In genomic region chr9:30849951-30850350, GRCm38 (mm10) we compare ENCODE assay signal across 28 mouse cellular contexts.
DNase-seq lines count a peak whose midpoint lies in the region.
"Had no signal": no experiment of that assay in that cellular context is flagged by ENCODE, and none has a peak within 500 bp of the region (broad histone marks: within the 10 kb centered on the region; RNA-seq: fewer than 3 reads in every experiment).

No protein-coding gene starts in this region.

- peaks cover 18% of the 10 kb centered on the region for H3K4me1 ChIP-seq in heart, embryonic 10.5 days
- H3K4me1 ChIP-seq: forebrain, embryonic 12.5 days; hindbrain, embryonic 12.5 days; hindbrain, embryonic 15.5 days had no signal

- no peaks in the 10 kb centered on the region for H3K27me3 ChIP-seq in heart, embryonic 10.5 days (ENCODE audit: insufficient read depth, poor library complexity, severe bottlenecking)
- H3K27me3 ChIP-seq: CH12.LX; embryonic facial prominence, embryonic 13.5 days; forebrain, embryonic 12.5 days; forebrain, embryonic 15.5 days; heart, embryonic 12.5 days; heart, embryonic 15.5 days; hindbrain, embryonic 12.5 days; hindbrain, embryonic 15.5 days; Patski had no signal

- H3K9me3 ChIP-seq in heart, embryonic 10.5 days = no peaks in the 10 kb centered on the region
- H3K9me3 ChIP-seq: embryonic facial prominence, embryonic 10.5 days; embryonic facial prominence, embryonic 13.5 days; forebrain, embryonic 12.5 days; forebrain, embryonic 15.5 days; G1E; heart, embryonic 12.5 days; heart, embryonic 15.5 days; hindbrain, embryonic 12.5 days; hindbrain, embryonic 15.5 days had no signal

- DNase-seq in adrenal gland, postnatal 10 days = peak; percentile 12
- no peak for DNase-seq in adrenal gland, postnatal 4 days (ENCODE audit: low spot score in 2 of 2)
- peak; percentile 6 for DNase-seq in gastrocnemius, adult 18-20 months (ENCODE audit: low spot score)
- no peak for DNase-seq in gastrocnemius, adult 8-10 months (ENCODE audit: low spot score in 2 of 2)
- peak; percentile 88 for DNase-seq in heart, adult 11 months
- DNase-seq in heart, embryonic 10.5 days (ENCODE audit: low spot score) = no peak
- peak; percentile 32 for DNase-seq in gastrocnemius, postnatal 25 days
- DNase-seq in layer of hippocampus, adult 11-12 months (ENCODE audit: low spot score) = no peak
- DNase-seq: B cell, adult 2 months; cerebellum, adult 11-12 months; cerebellum, adult 8-10 months; cerebellum, postnatal 36 days; embryo, embryonic 11 days; heart, adult 2 months; kidney, adult 2 months had no signal

- no peak overlapping the region for H3K4me3 ChIP-seq in heart, embryonic 10.5 days
- H3K4me3 ChIP-seq: embryonic facial prominence, embryonic 10.5 days; embryonic facial prominence, embryonic 13.5 days; erythroblast, embryonic 14.5 days; forebrain, embryonic 12.5 days; forebrain, embryonic 15.5 days; heart, adult 2 months; heart, embryonic 12.5 days; heart, embryonic 15.5 days; hindbrain, embryonic 12.5 days; hindbrain, embryonic 15.5 days had no signal

- H3K36me3 ChIP-seq in heart, embryonic 10.5 days = no peaks in the 10 kb centered on the region
- H3K36me3 ChIP-seq: embryonic facial prominence, embryonic 10.5 days; embryonic facial prominence, embryonic 13.5 days; forebrain, embryonic 12.5 days; forebrain, embryonic 15.5 days; G1E; heart, embryonic 12.5 days; heart, embryonic 15.5 days; hindbrain, embryonic 12.5 days; hindbrain, embryonic 15.5 days had no signal

- H3K27ac ChIP-seq in heart, embryonic 10.5 days = no peak overlapping the region
- H3K27ac ChIP-seq: embryonic facial prominence, embryonic 10.5 days; embryonic facial prominence, embryonic 13.5 days; forebrain, embryonic 12.5 days; forebrain, embryonic 15.5 days; heart, adult 2 months; heart, embryonic 15.5 days; hindbrain, embryonic 12.5 days; hindbrain, embryonic 15.5 days; kidney, postnatal 0 days had no signal

- 79% methylated on average over 4 of the region's 4 CpGs for WGBS in heart, embryonic 10.5 days

Comparison
In these comparisons a context has a peak if more than half of its experiments do, and no peak if none do; other contexts are left out.
1. DNase-seq: peak in adrenal gland, postnatal 10 days (single experiment), gastrocnemius, adult 18-20 months (single experiment), heart, adult 11 months (single experiment) and gastrocnemius, postnatal 25 days (single experiment); none in adrenal gland, postnatal 4 days (0 of 2), gastrocnemius, adult 8-10 months (0 of 2), heart, embryonic 10.5 days (single experiment) and layer of hippocampus, adult 11-12 months (single experiment).